8 mouse cellular contexts compared by ENCODE assay signal in the genomic region with DNA sequence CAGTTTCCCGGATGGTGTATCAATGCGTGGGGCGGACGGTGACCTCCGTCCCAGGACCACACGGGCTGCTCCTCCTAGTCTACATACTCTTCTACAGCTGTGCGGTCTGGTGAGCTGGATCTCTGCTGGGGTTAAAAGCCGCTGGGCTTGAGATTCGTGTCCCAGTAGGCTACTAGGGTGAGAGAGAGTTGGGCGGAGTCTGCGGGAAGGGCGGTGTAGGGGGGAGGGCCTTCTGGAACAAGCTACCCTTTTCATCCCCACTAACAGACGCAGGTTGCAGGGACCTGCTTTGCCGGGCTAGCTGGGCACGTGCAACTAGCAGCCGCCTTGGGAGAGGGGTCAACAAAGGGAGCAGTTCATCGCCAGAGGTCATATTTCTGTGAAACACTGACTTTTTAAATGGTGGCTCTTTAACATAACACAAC. TPM values are rescaled to one million over a fixed set of nuclear protein-coding genes. Genes with fewer than 3 reads are reported as not detected.
DNase-seq lines count a peak whose midpoint lies in the region; ATAC-seq and TF ChIP-seq lines count a peak whose summit lies in the region.

A gene (minus strand): TSS at position 165 of the 425 bp plus-strand sequence.

- peak within 1 kb of the TSS; percentile 66 for H3K4me3 ChIP-seq in brown adipose tissue, adult 24 weeks (ENCODE audit: insufficient read depth, low read depth, low read length)
- peak within 1 kb of the TSS; percentile 32 for H3K4me3 ChIP-seq in heart, embryonic 11.5 days (ENCODE audit: low read depth, low read length)
- peak within 1 kb of the TSS; percentile 39 for H3K4me3 ChIP-seq in lung, embryonic 16.5 days (ENCODE audit: low read length)
- H3K4me3 ChIP-seq in olfactory bulb, adult 2 months (ENCODE audit: insufficient read depth, low read depth, low read length): peak within 1 kb of the TSS; percentile 23; the same call in 1 of the 2 replicates

- TF ChIP-seq CTCF in olfactory bulb, adult 2 months (IDR thresholded peaks at IDR 0.05; ENCODE audit: insufficient read depth, low read depth, low read length): no peak

- WGBS in heart, embryonic 11.5 days (ENCODE audit: insufficient replicate concordance): 3% methylated on average over 17 of the region's 17 CpGs
- WGBS in lung, embryonic 16.5 days: under 1% methylated on average over 17 of the region's 17 CpGs
- 7% methylated on average over 17 of the region's 17 CpGs for WGBS in olfactory bulb, adult 2 months

- H3K27me3 ChIP-seq in heart, embryonic 11.5 days (ENCODE audit: control insufficient read depth, insufficient read depth, low read length): peaks cover 54% of the 10 kb centered on the region
- H3K27me3 ChIP-seq in lung, embryonic 16.5 days (ENCODE audit: control insufficient read depth, insufficient read depth, low read depth, low read length): peaks cover 26% of the 10 kb centered on the region

- H3K27ac ChIP-seq in brown adipose tissue, adult 24 weeks (replicated peaks; ENCODE audit: low read depth, low read length): peak within 1 kb of the TSS; percentile 19; the same call in 1 of the 2 replicates
- H3K27ac ChIP-seq in heart, embryonic 11.5 days (ENCODE audit: low read depth, low read length): no peak within 1 kb of the TSS
- no peak within 1 kb of the TSS for H3K27ac ChIP-seq in lung, embryonic 16.5 days (ENCODE audit: low read length)
- no peak within 1 kb of the TSS for H3K27ac ChIP-seq in olfactory bulb, adult 2 months (ENCODE audit: insufficient read depth, low read depth, low read length)

- no peaks in the 10 kb centered on the region for H3K9me3 ChIP-seq in heart, embryonic 11.5 days (replicated peaks; ENCODE audit: control insufficient read depth, low read length)
- H3K9me3 ChIP-seq in lung, embryonic 16.5 days (ENCODE audit: control insufficient read depth, low read length): no peaks in the 10 kb centered on the region

- H3K4me1 ChIP-seq in brown adipose tissue, adult 24 weeks (ENCODE audit: control insufficient read depth, insufficient read depth, insufficient read length, low read length): no peaks in the 10 kb centered on the region
- no peaks in the 10 kb centered on the region for H3K4me1 ChIP-seq in heart, embryonic 11.5 days (ENCODE audit: control insufficient read depth, insufficient read depth, low read length)
- H3K4me1 ChIP-seq in lung, embryonic 16.5 days (replicated peaks; ENCODE audit: control insufficient read depth, insufficient read depth, low read length): peaks cover 12% of the 10 kb centered on the region; the same call in 1 of the 2 replicates
- H3K4me1 ChIP-seq in olfactory bulb, adult 2 months (ENCODE audit: control insufficient read depth, insufficient read depth, low read length): peaks cover 13% of the 10 kb centered on the region

- peak; percentile 73 for ATAC-seq in CD4-positive, CD25-positive, alpha-beta regulatory T cell, adult 4 months
- ATAC-seq in heart, embryonic 11.5 days (replicated peaks; ENCODE audit: insufficient number of reproducible peaks, low FRiP score, low TSS enrichment): peak; percentile 22; the same call in 1 of the 2 replicates
- peak; percentile 79 for ATAC-seq in lung, embryonic 16.5 days (ENCODE audit: low read depth)
- ATAC-seq in frontal cortex, adult (ENCODE audit: low TSS enrichment): no peak

- no peaks in the 10 kb centered on the region for H3K36me3 ChIP-seq in heart, embryonic 11.5 days (ENCODE audit: control insufficient read depth, insufficient read depth, low read length)
- H3K36me3 ChIP-seq in lung, embryonic 16.5 days (ENCODE audit: control insufficient read depth, insufficient read depth, low read length): no peaks in the 10 kb centered on the region

- H3K4me2 ChIP-seq in heart, embryonic 11.5 days: peak within 1 kb of the TSS; percentile 68
- H3K4me2 ChIP-seq in lung, embryonic 16.5 days (ENCODE audit: low read depth, low read length): peak within 1 kb of the TSS; percentile 69

- H3K9ac ChIP-seq in heart, embryonic 11.5 days (ENCODE audit: low read depth, low read length): no peak within 1 kb of the TSS
- peak within 1 kb of the TSS; percentile 60 for H3K9ac ChIP-seq in lung, embryonic 16.5 days (ENCODE audit: low read length)

- peak; percentile 59 for DNase-seq in kidney, adult 9 months
- DNase-seq in spleen, postnatal 14 days (ENCODE audit: low spot score in 2 of 2): no peak

- TF ChIP-seq POLR2A in olfactory bulb, adult 2 months (IDR thresholded peaks at IDR 0.05; ENCODE audit: insufficient read depth, low read depth, low read length): no peak

RNA-seq across cellular contexts. Expression of the gene that starts here (rescaled TPM):
- under 1 TPM; 0.42 to 0.70 TPM for polyA plus RNA-seq in CD4-positive, CD25-positive, alpha-beta regulatory T cell, adult 4 months (2017; shearing (Covaris generic))
- polyA plus RNA-seq in brown adipose tissue, adult 24 weeks (2012; ENCODE audit: insufficient read depth, insufficient read length, missing spikeins): 1.1 and 1.5 TPM in 2 replicates
- polyA plus RNA-seq in heart, embryonic 11.5 days (2014; fragmentation: Nextera tagmentation; extraction: Ambion mirVana): 0.29 TPM in 1 of 2 replicates, not detected in the other
- 0.34 and 0.58 TPM in 2 replicates for polyA plus RNA-seq in lung, embryonic 16.5 days (2015; fragmentation: Nextera tagmentation; extraction: Ambion mirVana)
- polyA plus RNA-seq in olfactory bulb, adult 2 months (2012; ENCODE audit: insufficient read depth, insufficient read length, low replicate concordance, missing spikeins): not detected in 2 replicates

Comparison
In these comparisons a context has a peak if more than half of its experiments do, and no peak if none do; other contexts are left out.
1. Peak in ATAC-seq in CD4-positive, CD25-positive, alpha-beta regulatory T cell, adult 4 months; RNA of the gene not detected or under 1 TPM.
2. Peak in ATAC-seq, H3K4me3 ChIP-seq and H3K4me2 ChIP-seq in heart, embryonic 11.5 days; RNA of the gene not detected or under 1 TPM.
3. Peak in ATAC-seq, H3K4me3 ChIP-seq, H3K9ac ChIP-seq and H3K4me2 ChIP-seq in lung, embryonic 16.5 days; RNA of the gene not detected or under 1 TPM.